Mouse (Mus musculus): ENCODE data around the gene Spaca3. TPM values are rescaled to one million over a fixed set of nuclear protein-coding genes. Genes with fewer than 3 reads are reported as not detected.

The Spaca3 gene
- polyA plus RNA-seq, 1 experiment from 2014 or later: not detected

DNA sequence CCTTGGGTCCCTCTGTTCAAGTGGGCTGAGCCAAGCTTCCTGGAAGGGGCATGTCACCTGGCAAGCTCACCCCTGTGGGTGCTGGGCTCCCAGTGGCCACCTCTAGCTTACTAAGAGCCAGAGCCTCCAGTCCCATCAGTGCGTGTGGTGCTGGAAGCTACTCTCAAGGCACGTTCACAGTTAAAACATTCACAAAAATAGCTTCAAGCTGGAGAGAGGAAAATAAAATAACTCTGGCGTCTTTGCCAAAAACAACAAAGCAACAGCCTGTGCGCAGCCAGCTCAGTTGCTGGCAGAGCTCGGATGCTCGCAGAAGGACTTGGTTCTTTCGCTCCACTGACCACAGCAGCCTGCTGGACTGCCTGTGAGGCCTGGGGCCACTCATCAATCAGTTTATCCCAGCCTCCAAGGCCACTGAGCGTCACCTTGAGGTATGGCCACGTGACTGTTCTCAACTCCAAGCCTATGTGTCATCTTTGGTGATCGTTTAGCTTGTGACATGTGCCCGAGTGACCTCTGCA lies 19.0 kb downstream of the Spaca3 start:
- WGBS: 61% methylated on average over 11 of the region's 11 CpGs
- H3K4me3 ChIP-seq: no peak overlapping the region
- no peaks in the 10 kb centered on the region for H3K9me3 ChIP-seq
- H3K27ac ChIP-seq: no peak overlapping the region
- no peak for ATAC-seq (replicated peaks)
- no peaks in the 10 kb centered on the region for H3K36me3 ChIP-seq (replicated peaks)
- H3K4me1 ChIP-seq: no peaks in the 10 kb centered on the region
- no peaks in the 10 kb centered on the region for H3K27me3 ChIP-seq (replicated peaks)
- no peak overlapping the region for H3K9ac ChIP-seq
- no peak overlapping the region for H3K4me2 ChIP-seq

DNA sequence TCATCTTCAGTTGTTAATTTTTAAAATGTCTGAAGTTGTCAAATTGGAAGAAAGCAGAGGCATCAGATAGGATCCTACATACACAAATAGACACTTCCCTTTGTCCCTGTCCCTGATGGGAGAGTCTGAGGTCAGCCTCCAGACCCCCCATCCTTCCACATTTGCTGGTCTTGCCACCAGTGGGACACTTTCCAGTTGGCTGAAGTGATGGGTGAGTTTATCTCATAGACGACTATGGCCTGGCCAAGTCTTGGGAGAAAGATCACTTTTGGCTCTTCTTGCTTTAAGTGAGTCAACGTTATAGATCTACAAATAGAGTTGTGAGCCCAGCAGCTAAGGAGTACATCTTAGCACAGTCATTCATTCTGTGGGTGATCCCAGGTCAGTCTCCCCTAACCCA lies 19.9 kb downstream of the Spaca3 start:
- H3K4me2 ChIP-seq: no peak overlapping the region
- no peak overlapping the region for H3K27ac ChIP-seq
- no peaks in the 10 kb centered on the region for H3K27me3 ChIP-seq (replicated peaks)
- no peak overlapping the region for H3K4me3 ChIP-seq
- H3K9me3 ChIP-seq: no peaks in the 10 kb centered on the region
- no peaks in the 10 kb centered on the region for H3K4me1 ChIP-seq
- no peak overlapping the region for H3K9ac ChIP-seq
- H3K36me3 ChIP-seq (replicated peaks): no peaks in the 10 kb centered on the region
- WGBS: 87% methylated on average over 2 of the region's 2 CpGs
- ATAC-seq (replicated peaks): no peak

DNA sequence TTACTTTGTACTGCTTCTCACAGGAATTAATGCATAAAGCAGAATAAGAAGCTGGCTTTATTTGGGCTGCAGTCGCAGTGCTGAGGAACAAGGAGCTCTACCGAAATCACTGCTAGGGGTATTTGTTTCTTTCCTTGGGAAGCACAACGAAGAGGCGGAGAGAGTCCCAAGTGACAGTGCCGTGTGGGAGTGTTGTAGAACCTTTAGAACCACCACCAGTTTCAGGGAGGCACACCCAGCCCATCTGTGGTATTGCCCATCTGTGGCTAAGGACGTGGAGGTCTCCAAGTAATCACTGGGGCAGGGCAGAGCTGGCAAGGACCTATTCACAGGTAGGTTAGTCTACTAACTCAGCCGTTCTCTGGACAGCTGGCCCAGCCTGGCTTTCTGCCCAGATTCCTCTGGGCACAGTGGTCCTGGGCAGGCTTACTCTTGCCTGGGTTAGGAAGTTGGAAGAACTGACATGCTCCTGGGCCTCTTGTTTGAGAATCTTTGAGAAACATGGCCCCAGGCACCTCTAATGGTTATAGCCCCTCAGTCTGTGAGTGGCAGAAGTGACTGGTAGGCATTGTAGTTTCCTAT lies 24.2 kb downstream of the Spaca3 start:
- ATAC-seq (replicated peaks): no peak
- 85% methylated on average over 7 of the region's 7 CpGs for WGBS
- no peaks in the 10 kb centered on the region for H3K4me1 ChIP-seq

DNA sequence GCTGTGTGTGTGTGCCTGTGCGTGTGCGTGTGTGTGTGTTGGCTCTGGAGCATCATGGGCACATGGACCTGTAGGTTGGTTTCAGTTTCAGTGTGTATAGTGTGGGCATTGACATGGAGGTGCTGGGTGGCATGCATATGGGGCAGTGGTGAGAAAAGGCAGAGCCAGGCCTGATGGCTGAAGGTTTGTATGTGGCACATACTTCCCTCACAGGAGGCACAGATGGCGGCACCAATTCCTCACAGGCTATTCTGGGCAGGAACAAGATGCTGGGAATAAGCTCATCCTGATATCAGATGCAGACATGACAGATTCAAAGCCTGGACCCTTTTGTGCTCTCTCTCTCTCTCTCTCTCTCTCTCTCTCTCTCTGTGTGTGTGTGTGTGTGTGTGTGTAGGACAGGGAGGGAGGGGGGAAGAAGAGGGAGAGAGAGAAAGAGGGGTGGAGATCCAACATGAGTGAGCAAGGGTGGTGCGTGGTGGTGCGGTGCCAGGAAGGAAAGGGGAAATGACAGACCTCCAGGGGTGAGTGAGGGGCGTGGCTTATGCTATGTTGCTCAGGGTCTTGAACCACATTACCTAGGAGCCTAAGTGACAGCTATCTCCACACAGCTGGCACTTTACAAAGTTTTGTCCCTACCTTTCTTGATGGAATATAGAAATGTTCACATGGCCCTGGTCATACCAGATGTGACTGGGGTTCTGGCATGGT lies 26.5 kb downstream of the Spaca3 start:
- H3K27ac ChIP-seq: no peak overlapping the region
- no peaks in the 10 kb centered on the region for H3K4me1 ChIP-seq
- H3K9ac ChIP-seq: no peak overlapping the region
- 82% methylated on average over 6 of the region's 6 CpGs for WGBS
- H3K27me3 ChIP-seq (replicated peaks): no peaks in the 10 kb centered on the region
- no peak overlapping the region for H3K4me2 ChIP-seq
- no peak overlapping the region for H3K4me3 ChIP-seq
- no peak for ATAC-seq (replicated peaks)
- H3K9me3 ChIP-seq: no peaks in the 10 kb centered on the region
- no peaks in the 10 kb centered on the region for H3K36me3 ChIP-seq (replicated peaks)

More for the DNA sequence above, 24.2 kb downstream of the Spaca3 start:
- Histone ChIP-seq H3K27ac (no peak overlapping the region), H3K27me3 (replicated peaks) (no peaks in the 10 kb centered on the region), H3K9me3 (no peaks in the 10 kb centered on the region), H3K9ac (no peak overlapping the region), H3K36me3 (replicated peaks) (no peaks in the 10 kb centered on the region), H3K4me2 (no peak overlapping the region), H3K4me3 (no peak overlapping the region)

DNA sequence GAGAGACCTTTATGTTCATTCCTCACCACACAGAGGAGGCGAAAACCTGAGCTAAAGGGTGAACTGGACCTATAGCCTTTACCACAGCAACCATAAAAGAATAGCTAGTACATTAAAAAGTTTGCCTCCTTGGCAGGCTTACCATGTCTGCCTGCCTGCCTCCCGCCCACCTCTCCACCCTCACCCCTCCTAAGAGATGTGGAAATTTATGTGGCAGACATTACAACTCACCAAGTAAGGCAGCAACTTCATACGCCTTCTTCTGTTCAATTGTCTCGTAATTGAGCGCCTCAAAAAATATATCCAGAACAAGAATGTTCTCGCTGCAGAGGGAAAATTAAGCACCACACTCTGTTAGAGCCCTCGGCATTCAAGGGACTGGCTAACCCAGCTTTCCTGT lies 28.2 kb downstream of the Spaca3 start:
- Histone ChIP-seq H3K4me3 (no peak overlapping the region), H3K27me3 (replicated peaks) (no peaks in the 10 kb centered on the region), H3K9me3 (no peaks in the 10 kb centered on the region), H3K9ac (no peak overlapping the region), H3K36me3 (replicated peaks) (no peaks in the 10 kb centered on the region), H3K4me2 (no peak overlapping the region), H3K27ac (no peak overlapping the region), H3K4me1 (no peaks in the 10 kb centered on the region)
- ATAC-seq (replicated peaks): no peak
- 84% methylated on average over 7 of the region's 7 CpGs for WGBS

DNA sequence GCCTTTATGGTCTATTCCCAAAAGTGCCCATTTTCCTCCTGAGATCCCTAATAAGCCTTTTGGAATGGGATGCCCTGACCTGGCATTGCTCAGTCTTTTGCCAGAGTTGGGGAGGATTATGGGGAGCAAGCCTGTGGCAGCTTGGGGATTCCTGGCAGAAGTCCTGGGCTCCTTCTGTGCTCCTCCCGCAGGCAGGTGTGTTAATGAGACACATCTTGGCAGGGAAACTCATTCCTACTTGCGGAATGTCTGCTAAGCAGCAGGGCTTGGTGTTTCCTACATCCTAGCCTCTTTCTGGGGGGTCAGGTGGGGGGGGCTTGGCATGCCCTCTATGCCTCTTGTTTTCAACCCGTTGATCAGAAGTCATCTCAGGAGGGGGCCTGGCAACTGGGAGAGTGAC lies 28.9 kb downstream of the Spaca3 start:
- no peaks in the 10 kb centered on the region for H3K4me1 ChIP-seq
- no peak overlapping the region for H3K4me3 ChIP-seq
- no peak overlapping the region for H3K27ac ChIP-seq
- WGBS: 72% methylated on average over 3 of the region's 3 CpGs
- no peaks in the 10 kb centered on the region for H3K9me3 ChIP-seq
- H3K4me2 ChIP-seq: no peak overlapping the region
- no peak overlapping the region for H3K9ac ChIP-seq
- no peaks in the 10 kb centered on the region for H3K36me3 ChIP-seq (replicated peaks)
- no peaks in the 10 kb centered on the region for H3K27me3 ChIP-seq (replicated peaks)
- no peak for ATAC-seq (replicated peaks)

DNA sequence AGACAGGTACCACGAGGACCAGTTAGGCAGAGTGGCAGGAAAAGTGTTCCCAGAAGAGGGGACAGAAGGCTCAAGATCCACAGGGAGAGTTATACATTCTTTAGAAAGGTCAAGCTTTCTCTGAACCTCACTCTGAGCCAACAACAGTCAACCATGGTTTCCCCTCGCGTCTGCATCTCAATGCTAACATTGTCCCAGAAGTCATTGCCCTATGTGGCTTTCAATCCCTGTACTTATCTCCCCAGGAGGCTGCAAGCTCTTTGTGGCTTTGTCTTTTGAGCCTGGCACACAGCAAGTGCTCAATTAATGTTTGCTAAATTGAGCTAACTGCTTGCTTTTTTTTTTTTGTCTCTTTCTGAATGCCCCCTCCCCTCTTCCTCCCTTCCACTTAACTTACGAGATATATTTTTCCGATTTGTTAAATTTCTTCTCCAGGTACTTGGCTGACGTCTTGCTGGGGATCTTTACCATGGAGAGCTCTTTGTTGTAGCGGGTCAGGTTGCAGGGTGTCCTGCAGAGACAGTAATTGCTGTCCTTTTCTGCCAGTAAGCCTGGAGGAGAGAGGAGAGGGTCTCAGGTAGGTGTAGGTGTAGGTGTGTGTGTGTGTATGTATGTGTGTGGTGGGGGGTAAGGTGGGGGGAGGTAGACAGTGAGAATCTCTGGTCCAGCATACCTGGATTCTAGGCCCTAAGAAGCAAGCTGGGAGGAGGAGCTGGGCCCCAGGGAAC lies 31.3 kb downstream of the Spaca3 start:
- no peak for ATAC-seq (replicated peaks)
- no peak overlapping the region for H3K27ac ChIP-seq
- no peak overlapping the region for H3K4me2 ChIP-seq
- WGBS: 10% methylated on average over 7 of the region's 7 CpGs
- H3K4me1 ChIP-seq: no peaks in the 10 kb centered on the region
- H3K4me3 ChIP-seq: no peak overlapping the region
- no peak overlapping the region for H3K9ac ChIP-seq
- H3K9me3 ChIP-seq: no peaks in the 10 kb centered on the region
- H3K36me3 ChIP-seq (replicated peaks): no peaks in the 10 kb centered on the region
- no peaks in the 10 kb centered on the region for H3K27me3 ChIP-seq (replicated peaks)

DNA sequence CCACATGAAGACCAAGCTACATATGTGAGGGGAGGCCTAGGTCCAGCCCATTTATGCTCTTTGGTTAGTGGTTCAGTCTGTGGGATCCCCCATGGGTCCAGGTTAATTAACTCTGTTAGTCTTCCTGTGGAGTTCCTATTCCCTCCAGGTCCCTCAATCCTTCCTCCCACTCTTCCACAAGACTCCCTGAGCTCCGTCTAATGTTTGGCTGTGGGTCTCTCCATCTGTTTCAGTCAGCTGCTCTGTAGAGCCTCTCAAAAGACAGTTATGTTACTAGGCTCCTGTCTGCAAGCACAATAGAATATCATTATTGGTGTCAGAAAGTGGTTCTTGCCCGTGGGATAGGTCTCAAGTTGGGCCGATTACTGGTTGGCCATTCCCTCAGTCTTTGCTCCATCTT lies 37.7 kb downstream of the Spaca3 start:
- Histone ChIP-seq H3K27me3 (replicated peaks) (no peaks in the 10 kb centered on the region), H3K27ac (no peak overlapping the region), H3K4me1 (no peaks in the 10 kb centered on the region), H3K4me2 (no peak overlapping the region), H3K4me3 (no peak overlapping the region), H3K9me3 (no peaks in the 10 kb centered on the region), H3K36me3 (replicated peaks) (no peaks in the 10 kb centered on the region), H3K9ac (no peak overlapping the region)
- 89% methylated on average over 3 of the region's 3 CpGs for WGBS
- no peak for ATAC-seq (replicated peaks)

DNA sequence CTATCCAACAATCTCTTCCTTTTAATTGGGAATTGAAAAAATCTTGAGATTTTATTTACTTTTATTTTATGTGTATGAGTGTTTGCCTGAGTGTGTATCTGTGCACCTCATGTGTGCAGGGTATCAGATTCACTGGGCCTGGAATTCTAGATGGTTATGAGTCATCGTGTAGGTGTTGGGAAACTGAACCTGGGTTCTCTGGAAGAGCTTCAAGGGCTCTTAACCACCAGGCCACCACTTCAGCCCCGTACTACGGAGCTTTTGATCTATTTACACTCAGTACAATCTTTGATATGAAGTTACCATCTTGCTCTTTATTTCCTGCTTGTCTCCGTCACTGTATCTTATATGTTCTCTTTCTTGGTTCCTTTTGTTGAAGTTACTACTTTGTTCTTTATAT lies 42.4 kb downstream of the Spaca3 start:
- WGBS: 90% methylated on average over 4 of the region's 4 CpGs
- Histone ChIP-seq H3K4me2 (no peak overlapping the region), H3K4me3 (no peak overlapping the region), H3K27me3 (replicated peaks) (no peaks in the 10 kb centered on the region), H3K27ac (no peak overlapping the region), H3K4me1 (no peaks in the 10 kb centered on the region), H3K9ac (no peak overlapping the region), H3K9me3 (no peaks in the 10 kb centered on the region), H3K36me3 (replicated peaks) (no peaks in the 10 kb centered on the region)
- no peak for ATAC-seq (replicated peaks)

DNA sequence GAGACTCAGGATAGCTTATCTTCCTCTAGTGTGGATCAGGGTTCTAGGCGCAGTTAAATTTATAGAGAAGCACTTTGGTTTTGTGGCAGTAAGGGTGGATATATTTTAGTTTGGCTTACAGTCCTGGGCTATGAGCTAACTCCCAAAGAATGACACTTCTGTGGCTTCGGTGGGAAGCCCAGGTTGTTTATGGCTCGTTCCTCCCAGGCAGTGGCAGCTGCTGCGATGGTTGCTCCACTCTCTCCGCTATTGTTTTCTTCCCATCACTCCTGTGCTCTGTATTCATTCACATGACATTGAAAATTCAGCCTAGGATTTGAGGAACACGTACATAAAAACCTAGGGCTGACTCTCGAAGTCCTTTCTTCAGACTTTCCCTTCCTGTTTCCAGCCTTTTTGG lies 44.5 kb downstream of the Spaca3 start:
- no peak overlapping the region for H3K27ac ChIP-seq
- ATAC-seq (replicated peaks): no peak
- no peak overlapping the region for H3K4me3 ChIP-seq
- no peak overlapping the region for H3K4me2 ChIP-seq
- no peaks in the 10 kb centered on the region for H3K4me1 ChIP-seq
- 72% methylated on average over 7 of the region's 7 CpGs for WGBS
- H3K36me3 ChIP-seq (replicated peaks): no peaks in the 10 kb centered on the region
- no peak overlapping the region for H3K9ac ChIP-seq
- H3K9me3 ChIP-seq: no peaks in the 10 kb centered on the region
- no peaks in the 10 kb centered on the region for H3K27me3 ChIP-seq (replicated peaks)

DNA sequence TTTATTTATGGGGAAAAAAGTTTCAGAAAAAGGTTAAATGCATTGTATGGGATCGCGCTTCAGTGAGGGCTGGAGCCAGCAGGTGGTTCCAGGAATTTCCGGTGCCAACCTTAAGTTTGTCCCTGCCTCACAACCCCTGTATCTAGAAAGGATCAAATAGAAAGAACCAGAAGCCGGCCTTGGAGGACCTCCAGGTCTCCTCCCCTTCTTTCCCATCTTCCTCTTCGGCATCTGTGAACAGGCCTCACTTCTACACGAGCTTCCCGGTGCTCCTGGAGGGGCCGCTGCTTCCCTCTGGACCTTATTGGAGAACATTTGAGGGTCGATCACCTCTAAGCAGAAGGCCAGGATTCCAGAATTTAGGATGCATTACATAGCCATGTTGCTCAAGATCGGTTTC lies 45.3 kb downstream of the Spaca3 start:
- Histone ChIP-seq H3K4me1 (no peaks in the 10 kb centered on the region), H3K27ac (no peak overlapping the region), H3K4me3 (no peak overlapping the region), H3K9ac (no peak overlapping the region), H3K36me3 (replicated peaks) (no peaks in the 10 kb centered on the region), H3K9me3 (no peaks in the 10 kb centered on the region), H3K4me2 (no peak overlapping the region), H3K27me3 (replicated peaks) (no peaks in the 10 kb centered on the region)
- 81% methylated on average over 10 of the region's 10 CpGs for WGBS
- ATAC-seq (replicated peaks): no peak

DNA sequence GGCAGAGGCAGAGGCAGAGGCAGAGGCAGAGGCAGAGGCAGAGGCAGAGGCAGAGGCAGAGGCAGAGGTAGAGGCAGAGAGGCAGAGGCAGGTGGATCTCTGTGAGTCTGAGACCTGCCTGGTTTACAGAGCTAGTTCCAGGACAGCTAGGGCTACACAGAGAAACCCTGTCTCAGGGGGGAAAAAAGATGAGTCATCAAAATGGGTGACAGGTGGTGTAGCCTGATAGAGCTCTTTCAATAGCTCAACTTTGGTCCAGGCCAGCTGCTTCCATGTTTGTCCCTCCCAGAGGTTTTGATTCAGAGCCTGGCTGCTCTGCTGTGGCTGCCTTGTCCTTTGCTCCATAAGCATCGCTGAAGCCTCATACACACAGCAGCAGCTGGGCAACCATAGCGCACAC lies 46.4 kb downstream of the Spaca3 start:
- ATAC-seq (replicated peaks): no peak
- Histone ChIP-seq H3K4me2 (no peak overlapping the region), H3K36me3 (replicated peaks) (no peaks in the 10 kb centered on the region), H3K27ac (no peak overlapping the region), H3K27me3 (replicated peaks) (no peaks in the 10 kb centered on the region), H3K9me3 (no peaks in the 10 kb centered on the region), H3K4me1 (no peaks in the 10 kb centered on the region), H3K9ac (no peak overlapping the region), H3K4me3 (no peak overlapping the region)
- WGBS: 49% methylated on average over 2 of the region's 2 CpGs

Data from midbrain, embryonic 15.5 days (tissue).